Mouse (Mus musculus) forebrain, embryonic 12.5 days (tissue): ENCODE results near the gene Ifitm1. TPM values are rescaled to one million over a fixed set of nuclear protein-coding genes. Genes with fewer than 3 reads are reported as not detected.
A peak's percentile ranks its signal among the peaks of the same experiment; 100 is the strongest.

Experiments used
- ATAC-seq: fragments of 200-750 bp; cut with Nextera tagmentation; 2 replicates; pipeline ENCODE4 v1.8.0; 2017; ENCODE audit warnings: moderate TSS enrichment; ENCODE audit not compliant: low FRiP score
- H3K27ac ChIP-seq: fragments of 300-500 bp; sonication (generic); 2 replicates; pipeline ENCODE4 v1.5.1; 2016; ENCODE audit warnings: mild to moderate bottlenecking
- H3K27me3 ChIP-seq: fragments of 300-500 bp; sonication (generic); 2 replicates; pipeline ENCODE4 v1.6.1; 2016; ENCODE audit warnings: mild to moderate bottlenecking
- H3K36me3 ChIP-seq: fragments of 300-500 bp; sonication (generic); replicated peaks from 2 replicates; pipeline ENCODE4 v1.6.1; 2016; ENCODE audit warnings: mild to moderate bottlenecking
- H3K4me1 ChIP-seq: fragments of 300-500 bp; sonication (generic); 2 replicates; pipeline ENCODE4 v1.6.1; 2016
- H3K4me2 ChIP-seq: fragments of 300-500 bp; sonication (generic); 2 replicates; pipeline ENCODE4 v1.6.1; 2016; ENCODE audit warnings: mild to moderate bottlenecking, moderate library complexity
- H3K4me3 ChIP-seq: fragments of 300-500 bp; sonication (generic); replicated peaks from 2 replicates; pipeline ENCODE4 v1.5.1; 2016; ENCODE audit warnings: mild to moderate bottlenecking
- H3K9ac ChIP-seq: fragments of 300-500 bp; sonication (generic); 2 replicates; pipeline ENCODE4 v1.6.1; 2016; ENCODE audit warnings: mild to moderate bottlenecking
- H3K9me3 ChIP-seq: fragments of 300-500 bp; sonication (generic); 2 replicates; pipeline ENCODE4 v1.6.1; 2016
- WGBS: fragments of 180-500 bp; shearing (Covaris S2); methylation state at CpG from one replicate; pipeline ENCODE4 v1.1.7; 2016; 5-methylcytosine and 5-hydroxymethylcytosine counted together
- polyA plus RNA-seq: library from polyadenylated mRNA; unstranded; fragments of >200 nt; fragmentation: Nextera tagmentation; extraction: Ambion mirVana; gene quantifications from 2 replicates; pipeline ENCODE4 v1.2.1, GENCODE M21; 2016

Ifitm1 gene
- 5.8 and 6.2 TPM in 2 replicates for polyA plus RNA-seq

- Histone ChIP-seq H3K4me1 (peaks cover 8% of the 10 kb centered on the region), H3K9ac (no peak within 1 kb of the TSS), H3K27me3 (peaks cover 21% of the 10 kb centered on the region), H3K36me3 (no peaks in the 10 kb centered on the region), H3K27ac (no peak within 1 kb of the TSS), H3K4me3 (no peak within 1 kb of the TSS), H3K9me3 (no peaks in the 10 kb centered on the region), H3K4me2 (no peak within 1 kb of the TSS)
- ATAC-seq: no peak
- WGBS: 76% methylated on average over 4 of the region's 4 CpGs
Observed at GRCm38 (mm10) chr7:140966921-140967320, at the start of gene Ifitm1. Ifitm1 (plus strand) TSS chr7:140967221.

DNA sequence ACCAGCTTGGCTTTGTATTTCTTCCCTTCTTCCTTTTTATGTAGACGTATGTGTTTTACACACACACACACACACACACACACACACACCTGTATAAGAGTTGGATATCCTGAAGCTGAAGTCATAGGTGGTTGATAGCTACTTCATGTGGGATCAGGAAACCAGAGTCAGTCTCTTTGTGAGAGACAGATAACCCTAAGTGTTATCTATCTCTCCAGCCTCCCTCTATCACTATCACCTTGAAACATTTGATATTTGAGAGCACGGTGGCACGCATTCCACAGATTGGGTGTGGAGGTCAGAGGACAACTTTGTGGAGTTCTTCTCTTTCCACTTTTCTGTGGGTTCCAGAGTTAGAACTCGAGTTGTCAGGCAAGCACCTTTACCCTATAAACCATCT, 47.1 kb upstream of the Ifitm1 start:
- ATAC-seq: no peak
- Histone ChIP-seq H3K4me3 (no peak overlapping the region), H3K36me3 (no peaks in the 10 kb centered on the region), H3K4me2 (no peak overlapping the region), H3K27me3 (peaks cover 66% of the 10 kb centered on the region), H3K9ac (no peak overlapping the region), H3K4me1 (peaks cover 17% of the 10 kb centered on the region), H3K27ac (no peak overlapping the region), H3K9me3 (no peaks in the 10 kb centered on the region)
- 80% methylated on average over 4 of the region's 4 CpGs for WGBS

DNA sequence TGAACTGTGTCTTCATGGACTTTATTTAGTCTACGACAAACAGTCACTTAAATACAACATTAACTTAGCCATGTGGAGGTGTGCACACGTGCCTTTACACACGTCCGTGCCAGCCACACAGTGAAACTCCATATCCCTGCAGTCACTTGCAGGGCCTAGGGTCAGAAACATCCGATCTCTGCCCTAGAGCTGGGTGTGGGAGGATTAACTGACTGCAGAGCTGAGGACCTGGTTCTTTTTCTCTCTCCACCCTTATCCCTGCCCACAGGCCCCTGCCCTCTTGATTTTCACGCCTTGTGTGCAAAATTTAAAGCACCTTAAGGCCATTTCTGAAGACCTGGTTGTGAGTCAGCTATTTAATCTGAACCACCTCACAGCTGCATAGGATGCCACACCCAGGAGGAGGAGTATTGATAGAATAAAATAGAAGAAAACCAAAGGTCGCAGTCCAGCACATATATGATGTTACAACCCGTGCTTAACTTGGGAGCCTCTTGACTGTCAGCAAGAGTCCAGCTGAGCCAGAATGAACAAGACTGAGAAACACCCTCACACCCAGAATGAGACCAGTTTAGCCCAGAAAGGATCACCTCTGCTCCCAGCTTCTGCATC, 46.5 kb upstream of the Ifitm1 start, which contains the start of gene Nlrp6:
Gene Nlrp6, plus strand, starts transcription at position 485 of the 612 bp plus-strand sequence.
- 82% methylated on average over 8 of the region's 8 CpGs for WGBS
- Histone ChIP-seq H3K4me3 (no peak within 1 kb of the TSS), H3K27ac (no peak within 1 kb of the TSS), H3K36me3 (no peaks in the 10 kb centered on the region), H3K9ac (no peak within 1 kb of the TSS), H3K4me1 (peaks cover 17% of the 10 kb centered on the region), H3K27me3 (peaks cover 72% of the 10 kb centered on the region), H3K9me3 (no peaks in the 10 kb centered on the region), H3K4me2 (peak within 1 kb of the TSS; percentile 90; the same call in 1 of the 2 replicates)
- ATAC-seq: no peak

GRCm38 (mm10) chr7:140921225-140921975, 45.6 kb upstream of the Ifitm1 start:
- no peak for ATAC-seq
- Histone ChIP-seq H3K4me1 (peaks cover 17% of the 10 kb centered on the region), H3K4me2 (peak overlapping the region; percentile 90), H3K9ac (no peak overlapping the region), H3K9me3 (no peaks in the 10 kb centered on the region), H3K4me3 (no peak overlapping the region), H3K27me3 (peaks cover 77% of the 10 kb centered on the region), H3K36me3 (no peaks in the 10 kb centered on the region), H3K27ac (no peak overlapping the region)
- WGBS: 29% methylated on average over 22 of the region's 22 CpGs

DNA sequence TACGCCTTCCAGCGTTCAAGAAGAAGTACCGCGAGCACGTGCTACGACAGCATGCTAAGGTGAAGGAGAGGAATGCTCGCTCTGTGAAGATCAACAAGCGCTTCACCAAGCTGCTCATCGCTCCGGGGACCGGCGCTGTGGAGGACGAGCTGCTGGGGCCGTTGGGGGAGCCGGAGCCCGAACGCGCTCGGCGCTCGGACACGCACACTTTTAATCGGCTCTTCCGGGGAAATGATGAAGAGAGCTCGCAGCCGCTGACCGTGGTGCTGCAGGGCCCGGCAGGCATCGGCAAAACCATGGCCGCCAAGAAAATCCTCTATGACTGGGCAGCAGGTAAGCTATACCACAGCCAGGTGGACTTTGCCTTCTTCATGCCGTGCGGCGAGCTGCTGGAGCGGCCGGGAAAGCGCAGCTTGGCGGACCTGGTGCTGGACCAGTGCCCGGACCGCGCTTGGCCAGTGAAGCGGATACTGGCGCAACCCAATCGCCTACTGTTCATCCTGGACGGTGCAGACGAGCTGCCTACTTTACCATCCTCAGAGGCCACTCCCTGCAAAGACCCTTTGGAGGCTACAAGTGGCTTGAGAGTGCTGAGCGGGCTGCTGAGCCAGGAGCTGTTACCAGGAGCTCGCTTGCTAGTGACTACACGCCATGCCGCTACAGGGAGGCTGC, 44.5 kb upstream of the Ifitm1 start:
- peak overlapping the region; percentile 90 for H3K4me2 ChIP-seq
- H3K36me3 ChIP-seq: no peaks in the 10 kb centered on the region
- WGBS: under 1% methylated on average over 49 of the region's 49 CpGs
- no peak overlapping the region for H3K27ac ChIP-seq
- no peaks in the 10 kb centered on the region for H3K9me3 ChIP-seq
- peak overlapping the region; percentile 48 for H3K9ac ChIP-seq
- H3K4me1 ChIP-seq: peaks cover 17% of the 10 kb centered on the region
- peak; percentile 49; the same call in 1 of the 2 replicates for ATAC-seq
- H3K4me3 ChIP-seq: peak overlapping the region; percentile 46
- H3K27me3 ChIP-seq: peaks cover 77% of the 10 kb centered on the region

- H3K9me3 ChIP-seq: no peaks in the 10 kb centered on the region
- 19% methylated on average over 30 of the region's 30 CpGs for WGBS
- peak overlapping the region; percentile 90 for H3K4me2 ChIP-seq
- ATAC-seq: no peak
- peak overlapping the region; percentile 48; the same call in 1 of the 2 replicates for H3K9ac ChIP-seq
- H3K4me3 ChIP-seq: peak overlapping the region; percentile 46
- H3K4me1 ChIP-seq: peaks cover 17% of the 10 kb centered on the region
- peaks cover 77% of the 10 kb centered on the region for H3K27me3 ChIP-seq
- no peaks in the 10 kb centered on the region for H3K36me3 ChIP-seq
- H3K27ac ChIP-seq: no peak overlapping the region
Observed at GRCm38 (mm10) chr7:140923070-140923775, 43.8 kb upstream of the Ifitm1 start.

- H3K4me2 ChIP-seq: no peak overlapping the region
- H3K27ac ChIP-seq: no peak overlapping the region
- no peaks in the 10 kb centered on the region for H3K36me3 ChIP-seq
- no peak overlapping the region for H3K9ac ChIP-seq
- no peak for ATAC-seq
- no peaks in the 10 kb centered on the region for H3K9me3 ChIP-seq
- WGBS: 92% methylated on average over 6 of the region's 6 CpGs
- H3K4me3 ChIP-seq: no peak overlapping the region
- H3K4me1 ChIP-seq: peaks cover 13% of the 10 kb centered on the region
- peaks cover 41% of the 10 kb centered on the region for H3K27me3 ChIP-seq
Observed at GRCm38 (mm10) chr7:140927181-140927580, 39.8 kb upstream of the Ifitm1 start.

GRCm38 (mm10) chr7:140938436-140938835, 28.6 kb upstream of the Ifitm1 start:
- Histone ChIP-seq H3K27ac (no peak overlapping the region), H3K9ac (no peak overlapping the region), H3K27me3 (peaks cover 4% of the 10 kb centered on the region; the same call in 1 of the 2 replicates), H3K9me3 (no peaks in the 10 kb centered on the region), H3K36me3 (no peaks in the 10 kb centered on the region), H3K4me3 (no peak overlapping the region), H3K4me2 (no peak overlapping the region), H3K4me1 (peaks cover 16% of the 10 kb centered on the region)
- WGBS: 45% methylated on average over 3 of the region's 3 CpGs
- ATAC-seq: no peak

DNA sequence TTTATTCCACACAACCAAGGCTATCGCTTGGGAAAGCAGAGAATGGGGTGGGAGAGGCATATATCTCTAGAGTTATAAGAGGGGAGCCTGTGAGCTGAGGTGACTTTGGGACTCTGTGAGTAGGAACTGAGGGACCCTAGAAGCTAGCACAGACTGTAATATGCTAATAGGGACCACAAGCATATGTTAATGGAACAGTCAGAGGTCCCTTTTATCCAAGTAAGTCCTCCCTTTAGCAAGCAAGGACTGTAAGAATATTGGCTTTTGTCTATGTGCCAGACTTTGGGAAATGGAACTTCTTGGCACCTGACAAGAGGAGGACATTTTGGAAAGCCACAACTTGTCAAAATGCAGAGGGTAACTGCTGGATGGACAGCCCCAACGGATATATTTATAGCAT, 28.1 kb upstream of the Ifitm1 start:
- H3K9ac ChIP-seq: no peak overlapping the region
- peaks cover 16% of the 10 kb centered on the region for H3K4me1 ChIP-seq
- 26% methylated on average over 2 of the region's 2 CpGs for WGBS
- peaks cover 4% of the 10 kb centered on the region; the same call in 1 of the 2 replicates for H3K27me3 ChIP-seq
- no peak for ATAC-seq
- no peaks in the 10 kb centered on the region for H3K9me3 ChIP-seq
- H3K4me3 ChIP-seq: no peak overlapping the region
- no peak overlapping the region for H3K27ac ChIP-seq
- no peak overlapping the region for H3K4me2 ChIP-seq
- H3K36me3 ChIP-seq: no peaks in the 10 kb centered on the region

DNA sequence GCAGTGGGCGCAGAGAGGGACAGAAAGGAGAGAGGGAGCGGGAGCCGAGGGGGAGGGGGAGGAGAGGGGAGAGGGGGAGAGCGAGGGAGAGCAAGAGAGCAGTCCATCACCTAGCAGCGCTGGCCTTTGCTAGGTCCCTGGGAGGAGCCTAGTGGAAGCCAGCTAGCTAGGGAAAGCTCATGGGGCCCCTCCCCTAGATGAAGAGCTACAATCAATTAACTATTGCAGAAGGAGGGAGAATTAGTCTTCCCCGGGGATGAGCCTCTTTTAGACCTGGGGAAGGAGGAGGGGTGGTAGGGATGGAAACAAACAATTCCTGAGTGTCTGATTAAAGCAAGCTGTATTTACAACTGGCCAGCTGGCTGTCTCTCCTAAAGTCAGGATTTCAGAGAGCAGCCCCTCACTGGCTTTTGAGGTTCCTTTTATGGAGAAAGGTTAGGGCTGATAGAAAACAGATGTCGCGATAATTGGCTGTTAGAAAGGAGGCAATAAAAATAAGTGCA, 27.3 kb upstream of the Ifitm1 start:
- H3K9me3 ChIP-seq: no peaks in the 10 kb centered on the region
- H3K4me3 ChIP-seq: no peak overlapping the region
- 13% methylated on average over 8 of the region's 8 CpGs for WGBS
- no peak overlapping the region for H3K27ac ChIP-seq
- peaks cover 16% of the 10 kb centered on the region for H3K4me1 ChIP-seq
- no peak for ATAC-seq
- H3K9ac ChIP-seq: no peak overlapping the region
- H3K4me2 ChIP-seq: no peak overlapping the region
- no peaks in the 10 kb centered on the region; the same call in 1 of the 2 replicates for H3K36me3 ChIP-seq
- peaks cover 4% of the 10 kb centered on the region; the same call in 1 of the 2 replicates for H3K27me3 ChIP-seq

DNA sequence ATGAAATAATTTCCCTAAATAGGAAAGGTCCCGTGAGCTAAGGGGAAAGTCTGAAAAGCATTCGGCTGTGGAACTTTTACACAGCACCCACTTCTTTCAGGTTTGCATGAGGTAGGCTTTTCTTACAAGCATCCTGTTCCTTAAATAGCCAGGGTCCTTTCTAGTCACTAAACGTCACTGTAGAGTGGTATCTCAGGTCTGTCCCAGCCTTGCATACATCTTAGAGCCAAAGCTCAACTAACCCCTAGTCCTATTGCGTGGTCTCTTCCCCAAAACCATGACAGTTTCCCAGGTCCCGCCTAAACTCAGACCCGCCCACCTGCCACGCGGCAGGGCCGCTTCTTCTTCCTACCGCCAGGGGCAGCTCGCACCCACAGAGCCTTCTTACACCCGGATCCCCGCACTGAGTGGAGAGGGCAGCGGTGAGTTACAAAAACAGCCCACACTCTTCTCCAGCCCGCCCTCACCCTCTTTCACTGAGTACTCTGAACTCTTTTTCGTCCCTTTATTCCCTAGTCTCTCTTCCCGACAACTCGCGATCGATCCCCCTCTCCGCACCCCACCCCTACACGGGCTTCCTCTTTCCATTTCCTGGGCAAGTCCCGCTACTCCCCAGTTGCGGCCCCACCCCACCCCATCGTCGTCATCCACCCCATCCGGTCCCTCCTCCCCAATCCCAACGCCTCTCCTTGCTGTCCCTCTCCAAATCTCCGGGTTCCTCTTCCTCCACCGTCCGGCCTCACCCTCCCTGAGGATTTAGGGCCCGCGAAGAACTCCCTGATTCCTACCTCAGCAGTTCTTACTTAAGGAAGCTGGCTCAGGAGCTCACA, 25.6 kb upstream of the Ifitm1 start, which contains the start of gene Pgghg:
Gene Pgghg, plus strand, starts transcription at position 170 of the 830 bp plus-strand sequence.
- Histone ChIP-seq H3K4me3 (peak within 1 kb of the TSS; percentile 48), H3K9me3 (no peaks in the 10 kb centered on the region), H3K36me3 (peaks cover 5% of the 10 kb centered on the region; the same call in 1 of the 2 replicates), H3K27ac (no peak within 1 kb of the TSS; the same call in 1 of the 2 replicates), H3K4me1 (peaks cover 16% of the 10 kb centered on the region), H3K4me2 (peak within 1 kb of the TSS; percentile 65), H3K9ac (peak within 1 kb of the TSS; percentile 69), H3K27me3 (peaks cover 4% of the 10 kb centered on the region; the same call in 1 of the 2 replicates)
- 5% methylated on average over 33 of the region's 33 CpGs for WGBS
- peak; percentile 89 for ATAC-seq
